Mouse (Mus musculus) lung, postnatal 0 days (tissue): ENCODE data around the gene Ppbp.

Source experiments
- CTCF ChIP-seq: IDR thresholded peaks from 2 replicates; pipeline ENCODE4 v1.5.1; 2016; ENCODE audit warnings: antibody characterized with exemption, mild to moderate bottlenecking
- EP300 ChIP-seq: IDR thresholded peaks from 2 replicates; pipeline ENCODE4 v1.6.1; 2016; ENCODE audit warnings: antibody characterized with exemption, mild to moderate bottlenecking, control low read depth

- TF ChIP-seq CTCF: no peak
- peak; percentile 19; the same call in 1 of the 2 replicates for TF ChIP-seq EP300
Observed at GRCm38 (mm10) chr5:90753934-90754333, 14.4 kb upstream of the Ppbp start.
